ENCODE assay signal across 1 mouse cellular context in the genomic region with DNA sequence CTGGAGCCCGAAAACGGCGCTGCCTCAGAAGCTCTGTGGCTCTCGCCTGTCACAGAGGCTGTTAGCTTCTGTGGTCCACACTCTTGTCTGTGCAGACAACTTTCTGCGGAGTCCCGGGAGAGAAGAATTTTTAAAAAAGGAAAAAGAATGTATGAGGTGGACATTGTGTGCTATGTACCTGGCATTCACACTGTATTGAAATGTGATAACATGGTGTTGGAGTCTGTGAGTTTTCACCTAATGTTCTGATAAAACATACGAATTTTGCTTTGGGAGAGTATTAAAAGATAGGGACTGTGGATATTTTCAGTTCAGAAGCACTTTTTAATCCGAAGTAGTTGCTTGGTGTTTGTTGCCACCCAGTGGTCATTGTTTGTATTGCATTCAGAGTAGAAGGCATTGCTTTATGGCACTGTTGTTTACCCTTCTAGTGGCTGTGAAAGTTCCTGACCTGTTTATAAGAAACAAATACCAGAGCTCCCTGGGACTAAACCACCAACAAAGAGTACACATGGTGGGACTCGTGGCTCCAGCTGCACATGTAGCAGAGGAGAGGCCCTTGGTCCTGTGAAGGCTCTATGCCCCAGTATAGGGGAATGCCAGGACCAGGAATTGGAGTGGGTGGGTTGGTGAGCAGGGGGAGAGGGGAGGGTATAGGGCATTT.
TF ChIP-seq lines count a peak whose summit lies in the region.

No protein-coding gene starts in this region.

TF ChIP-seq in MEL, 35 proteins besides CTCF, POLR2A, EP300 and RAD21 (continued from another document):
- no peak for TF ChIP-seq MYB (IDR thresholded peaks at IDR 0.05; ENCODE audit: low read depth, low read length)
- TF ChIP-seq TCF12 (IDR thresholded peaks at IDR 0.05; ENCODE audit: low read depth, low read length): no peak
- TF ChIP-seq NELFE (IDR thresholded peaks at IDR 0.05; ENCODE audit: low read depth, low read length): no peak
- TF ChIP-seq HCFC1 (IDR thresholded peaks at IDR 0.05; ENCODE audit: low read depth, low read length): no peak
- no peak for TF ChIP-seq GABPA (IDR thresholded peaks at IDR 0.05; ENCODE audit: low read depth, low read length)
- TF ChIP-seq ZC3H11A (IDR thresholded peaks at IDR 0.05; ENCODE audit: low read depth, low read length): peak; percentile 98
TF ChIP-seq in MEL: peak in this region for 2.
